Mouse (Mus musculus) forebrain, embryonic 15.5 days (tissue): Measurements from ENCODE around the gene Ndp. TPM values are rescaled to one million over a fixed set of nuclear protein-coding genes. Genes with fewer than 3 reads are reported as not detected.

Experiments used
- ATAC-seq: fragments of 200-750 bp; cut with Nextera tagmentation; replicated peaks from 2 replicates; pipeline ENCODE4 v1.8.0; 2017; ENCODE audit warnings: mild to moderate bottlenecking, moderate TSS enrichment, moderate library complexity
- H3K27ac ChIP-seq: fragments of 300-500 bp; sonication (generic); replicated peaks from 2 replicates; pipeline ENCODE4 v1.5.1; 2015; ENCODE audit warnings: mild to moderate bottlenecking, inconsistent platforms
- H3K27me3 ChIP-seq: fragments of 300-500 bp; sonication (generic); 2 replicates; pipeline ENCODE4 v1.6.1; 2015; ENCODE audit warnings: inconsistent platforms
- H3K36me3 ChIP-seq: fragments of 300-500 bp; sonication (generic); 2 replicates; pipeline ENCODE4 v1.6.1; 2015; ENCODE audit warnings: mild to moderate bottlenecking, inconsistent platforms
- H3K4me1 ChIP-seq: fragments of 300-500 bp; sonication (generic); 2 replicates; pipeline ENCODE4 v1.6.1; 2015; ENCODE audit warnings: inconsistent platforms
- H3K4me2 ChIP-seq: fragments of 300-500 bp; sonication (generic); replicated peaks from 2 replicates; pipeline ENCODE4 v1.6.1; 2015; ENCODE audit warnings: mild to moderate bottlenecking, inconsistent platforms
- H3K4me3 ChIP-seq: fragments of 300-500 bp; sonication (generic); 2 replicates; pipeline ENCODE4 v1.5.1; 2015; ENCODE audit warnings: mild to moderate bottlenecking, inconsistent platforms
- H3K9ac ChIP-seq: fragments of 300-500 bp; sonication (generic); replicated peaks from 2 replicates; pipeline ENCODE4 v1.6.1; 2015; ENCODE audit warnings: mild to moderate bottlenecking, inconsistent platforms
- H3K9me3 ChIP-seq: fragments of 300-500 bp; sonication (generic); 2 replicates; pipeline ENCODE4 v1.6.1; 2016; ENCODE audit warnings: inconsistent platforms
- WGBS: fragments of 180-500 bp; shearing (Covaris S2); methylation state at CpG from one replicate; pipeline ENCODE4 v1.1.7; 2015; ENCODE audit warnings: mixed read lengths; 5-methylcytosine and 5-hydroxymethylcytosine counted together
- polyA plus RNA-seq: library from polyadenylated mRNA; unstranded; fragments of >200 nt; fragmentation: Nextera tagmentation; extraction: Ambion mirVana; gene quantifications from 2 replicates; pipeline ENCODE4 v1.2.1, GENCODE M21; 2015

The Ndp gene
- polyA plus RNA-seq, 1 experiment from 2014 or later: 8.6 TPM

DNA sequence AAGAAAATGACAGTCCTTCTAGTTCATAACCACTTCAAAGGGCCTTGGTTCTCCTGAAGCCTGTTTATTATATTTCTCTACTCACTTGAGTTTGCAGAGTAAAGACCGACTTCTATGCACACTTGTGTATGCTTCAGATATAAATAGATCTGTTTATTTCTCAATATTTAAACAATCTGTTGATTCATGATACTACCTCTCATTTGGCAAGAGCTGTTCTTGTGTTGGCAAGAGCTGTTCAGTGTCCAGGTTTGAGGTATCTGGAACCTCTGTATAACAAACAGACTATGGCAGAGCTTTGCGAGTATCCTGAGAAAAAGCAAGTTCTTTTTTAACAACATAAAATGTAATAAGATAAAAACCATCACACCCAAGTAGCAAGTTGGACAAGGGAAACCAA lies 65.5 kb downstream of the Ndp start:
- Histone ChIP-seq H3K36me3 (no peaks in the 10 kb centered on the region), H3K4me1 (no peaks in the 10 kb centered on the region), H3K4me2 (no peak overlapping the region), H3K9me3 (no peaks in the 10 kb centered on the region), H3K27me3 (no peaks in the 10 kb centered on the region), H3K9ac (no peak overlapping the region), H3K27ac (no peak overlapping the region), H3K4me3 (no peak overlapping the region)
- no peak for ATAC-seq
- 90% methylated on average over 2 of the region's 2 CpGs for WGBS

GRCm38 (mm10) chrX:16841443-16841842 lies 70.1 kb downstream of the Ndp start:
- Histone ChIP-seq H3K4me3 (no peak overlapping the region), H3K9me3 (no peaks in the 10 kb centered on the region), H3K27ac (no peak overlapping the region), H3K4me1 (no peaks in the 10 kb centered on the region), H3K27me3 (no peaks in the 10 kb centered on the region), H3K9ac (no peak overlapping the region), H3K36me3 (no peaks in the 10 kb centered on the region), H3K4me2 (no peak overlapping the region)
- no peak for ATAC-seq
- 85% methylated on average over 2 of the region's 2 CpGs for WGBS

- Histone ChIP-seq H3K9me3 (no peaks in the 10 kb centered on the region), H3K36me3 (no peaks in the 10 kb centered on the region), H3K4me2 (no peak overlapping the region), H3K9ac (no peak overlapping the region), H3K27ac (no peak overlapping the region), H3K27me3 (no peaks in the 10 kb centered on the region), H3K4me3 (no peak overlapping the region), H3K4me1 (no peaks in the 10 kb centered on the region)
- no peak for ATAC-seq
- 90% methylated on average over 1 of the region's 1 CpGs for WGBS
These were observed 74.3 kb downstream of the Ndp start for GRCm38 (mm10) chrX:16837293-16837692.

- H3K27me3 ChIP-seq: no peaks in the 10 kb centered on the region
- ATAC-seq: no peak
- no peak overlapping the region for H3K4me2 ChIP-seq
- no peaks in the 10 kb centered on the region for H3K9me3 ChIP-seq
- no peak overlapping the region for H3K9ac ChIP-seq
- H3K4me3 ChIP-seq: no peak overlapping the region
- H3K36me3 ChIP-seq: no peaks in the 10 kb centered on the region
- H3K27ac ChIP-seq: no peak overlapping the region
- no peaks in the 10 kb centered on the region for H3K4me1 ChIP-seq
These were observed 75.0 kb downstream of the Ndp start for GRCm38 (mm10) chrX:16836488-16837082.

Other genes starting within 250 kb of the Ndp start
- 2.1 and 2.8 TPM in 2 replicates for gene Maob, start 94.4 kb downstream of the Ndp start, polyA plus RNA-seq